Mouse (Mus musculus): ENCODE measurements around the gene Palm3.

- TF ChIP-seq CTCF (IDR thresholded peaks at IDR 0.05; ENCODE audit: low read depth) (peak; percentile 97), EP300 (IDR thresholded peaks at IDR 0.05; ENCODE audit: low read depth) (no peak)
These were observed 11.4 kb upstream of the Palm3 start for GRCm38 (mm10) chr8:84009876-84010275.

All from liver, embryonic 14.5 days (tissue).